Mouse (Mus musculus) layer of hippocampus, postnatal 36 days (tissue): ENCODE measurements around the gene Krt88. TPM values are rescaled to one million over a fixed set of nuclear protein-coding genes. Genes with fewer than 3 reads are reported as not detected.
A peak's percentile ranks its signal among the peaks of the same experiment; 100 is the strongest.

Experiments used
- DNase-seq, 2 experiments: peaks; one replicate each; pipeline ENCODE4 v3.0.0; 2022
- total RNA-seq, 2 experiments: library from RNA; stranded (reverse); gene quantifications; 2 replicates each; pipeline ENCODE4 v1.2.3; 2021

Krt88 gene
- total RNA-seq, result not detected

- no peak for DNase-seq
Observed at GRCm38 (mm10) chr15:101447444-101447843, at the start of gene Krt88. Gene Krt88 (plus strand): TSS chr15:101447744.

GRCm38 (mm10) chr15:101398269-101398668 is 49.3 kb upstream of the Krt88 start:
- DNase-seq, result no peak

- DNase-seq, result no peak
Observed at GRCm38 (mm10) chr15:101410775-101411174, 36.8 kb upstream of the Krt88 start, which contains the start of gene Krt7. Gene Krt7 (plus strand): TSS chr15:101411043.

GRCm38 (mm10) chr15:101412188-101412587 is 35.4 kb upstream of the Krt88 start:
- DNase-seq, result no peak

GRCm38 (mm10) chr15:101413916-101414635 is 33.5 kb upstream of the Krt88 start:
- DNase-seq, result no peak

GRCm38 (mm10) chr15:101414807-101415565 is 32.6 kb upstream of the Krt88 start:
- DNase-seq, result no peak

- DNase-seq, result no peak
Observed at GRCm38 (mm10) chr15:101418950-101419349, 28.6 kb upstream of the Krt88 start.

GRCm38 (mm10) chr15:101420903-101421302 is 26.6 kb upstream of the Krt88 start:
- no peak for DNase-seq

- DNase-seq, result no peak
Observed at GRCm38 (mm10) chr15:101424914-101425313, 22.6 kb upstream of the Krt88 start.

- DNase-seq, result no peak
Observed at GRCm38 (mm10) chr15:101436611-101437010, 10.9 kb upstream of the Krt88 start.

GRCm38 (mm10) chr15:101438555-101438954 is 9.0 kb upstream of the Krt88 start, which contains the start of gene Krt87:
Gene Krt87 (minus strand): TSS chr15:101438804.
- DNase-seq, result no peak

GRCm38 (mm10) chr15:101440837-101441236 is 6.7 kb upstream of the Krt88 start:
- peak; percentile 38 to 42 for DNase-seq

- DNase-seq, result no peak
Observed at GRCm38 (mm10) chr15:101446572-101446971, 972 bp upstream of the Krt88 start.

- peak; percentile 65 to 75 for DNase-seq
Observed at GRCm38 (mm10) chr15:101453093-101453736, 5.7 kb downstream of the Krt88 start.

- DNase-seq, result no peak
Observed at GRCm38 (mm10) chr15:101454774-101455173, 7.2 kb downstream of the Krt88 start.

- no peak for DNase-seq
Observed at GRCm38 (mm10) chr15:101455292-101455691, 7.7 kb downstream of the Krt88 start.

- DNase-seq, result no peak
Observed at GRCm38 (mm10) chr15:101455891-101456290, 8.3 kb downstream of the Krt88 start.

GRCm38 (mm10) chr15:101458361-101458930 is 10.9 kb downstream of the Krt88 start:
- no peak for DNase-seq

GRCm38 (mm10) chr15:101459283-101459682 is 11.7 kb downstream of the Krt88 start:
- no peak for DNase-seq

GRCm38 (mm10) chr15:101463651-101464050 is 16.1 kb downstream of the Krt88 start, which contains the start of gene Krt81:
Gene Krt81 (minus strand): TSS chr15:101463751.
- DNase-seq, result no peak

GRCm38 (mm10) chr15:101469093-101469492 is 21.5 kb downstream of the Krt88 start:
- no peak for DNase-seq

GRCm38 (mm10) chr15:101472952-101473528 is 25.5 kb downstream of the Krt88 start, which contains the start of gene Krt86:
Gene Krt86 (plus strand): TSS chr15:101473478.
- no peak for DNase-seq
